Mouse (Mus musculus): Measurements from ENCODE around the gene Dpp10. TPM values are rescaled to one million over a fixed set of nuclear protein-coding genes. Genes with fewer than 3 reads are reported as not detected.

Dpp10 gene
- 0.07 and 0.30 TPM in 2 replicates for polyA plus RNA-seq (2012; rRNA removed)

DNA sequence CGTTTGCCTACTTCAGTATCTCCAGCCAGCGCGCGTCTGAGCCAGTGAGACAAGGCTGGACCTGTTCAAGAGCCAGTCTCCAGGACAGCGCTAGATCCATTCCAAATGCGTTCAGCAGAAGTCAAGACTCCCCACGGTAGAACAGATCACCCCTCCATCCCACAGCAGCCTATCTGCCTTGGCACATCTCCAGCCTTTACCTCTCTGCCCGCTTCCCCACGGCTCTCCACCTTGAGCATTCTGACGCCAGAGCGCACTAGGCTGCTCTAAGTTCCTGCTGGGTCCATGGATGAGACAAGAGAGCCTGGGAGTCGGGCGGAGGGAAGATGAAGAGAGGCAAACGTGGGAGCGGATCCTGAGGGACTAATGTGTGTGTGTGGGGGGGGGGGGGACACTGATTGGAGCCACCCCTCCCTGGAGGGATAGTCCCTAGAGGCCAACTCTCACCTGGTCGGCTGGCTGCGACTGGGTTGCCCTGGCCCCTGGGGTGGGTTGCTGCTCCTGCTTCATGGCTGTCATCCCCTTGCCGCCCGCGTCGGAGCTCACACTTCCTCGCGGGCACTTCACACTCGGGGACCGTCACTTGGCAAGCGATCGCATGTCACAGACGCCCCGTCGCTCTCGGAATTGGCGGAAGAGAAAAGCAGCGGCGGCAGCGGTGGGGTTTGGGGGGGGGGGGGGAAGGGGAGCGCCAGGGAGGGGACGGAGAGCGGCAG is at the start of gene Dpp10:
TSS of gene Dpp10 (minus strand) at position 635 of the 716 bp plus-strand sequence.

All from colon, adult 2 months (tissue).